Mouse (Mus musculus): ENCODE data around the gene Ripor2.

The Ripor2 gene

GRCm38 (mm10) chr13:24617076-24617798, 35.2 kb downstream of the Ripor2 start:
- DNase-seq (ENCODE audit: extremely low read depth, low read depth): no peak

GRCm38 (mm10) chr13:24617799-24618130, 35.8 kb downstream of the Ripor2 start:
- DNase-seq (ENCODE audit: extremely low read depth, low read depth): no peak

GRCm38 (mm10) chr13:24619711-24620110, 37.7 kb downstream of the Ripor2 start:
- DNase-seq (ENCODE audit: extremely low read depth, low read depth): no peak

GRCm38 (mm10) chr13:24620439-24620838, 38.5 kb downstream of the Ripor2 start:
- DNase-seq (ENCODE audit: extremely low read depth, low read depth): no peak

- no peak for DNase-seq (ENCODE audit: extremely low read depth, low read depth)
Measured at GRCm38 (mm10) chr13:24623631-24624030, 41.6 kb downstream of the Ripor2 start.

GRCm38 (mm10) chr13:24625071-24625470, 43.1 kb downstream of the Ripor2 start:
- no peak for DNase-seq (ENCODE audit: extremely low read depth, low read depth)

GRCm38 (mm10) chr13:24626698-24627436, 44.9 kb downstream of the Ripor2 start:
- DNase-seq (ENCODE audit: extremely low read depth, low read depth): no peak

GRCm38 (mm10) chr13:24628192-24628591, 46.2 kb downstream of the Ripor2 start:
- DNase-seq (ENCODE audit: extremely low read depth, low read depth): no peak

- DNase-seq (ENCODE audit: extremely low read depth, low read depth): no peak
Measured at GRCm38 (mm10) chr13:24629073-24629621, 47.2 kb downstream of the Ripor2 start.

- peak; percentile 19 for DNase-seq (ENCODE audit: extremely low read depth, low read depth)
Measured at GRCm38 (mm10) chr13:24630364-24630763, 48.4 kb downstream of the Ripor2 start.

GRCm38 (mm10) chr13:24632988-24633577, 51.1 kb downstream of the Ripor2 start:
- DNase-seq (ENCODE audit: extremely low read depth, low read depth): no peak

- no peak for DNase-seq (ENCODE audit: extremely low read depth, low read depth)
Measured at GRCm38 (mm10) chr13:24634346-24635120, 52.5 kb downstream of the Ripor2 start.

- DNase-seq (ENCODE audit: extremely low read depth, low read depth): no peak
Measured at GRCm38 (mm10) chr13:24638371-24639214, 56.6 kb downstream of the Ripor2 start.

GRCm38 (mm10) chr13:24639215-24640165, 57.5 kb downstream of the Ripor2 start:
- DNase-seq (ENCODE audit: extremely low read depth, low read depth): no peak

GRCm38 (mm10) chr13:24640166-24640560, 58.2 kb downstream of the Ripor2 start:
- no peak for DNase-seq (ENCODE audit: extremely low read depth, low read depth)

- DNase-seq (ENCODE audit: extremely low read depth, low read depth): no peak
Measured at GRCm38 (mm10) chr13:24640836-24641385, 58.9 kb downstream of the Ripor2 start.

GRCm38 (mm10) chr13:24641491-24642430, 59.8 kb downstream of the Ripor2 start:
- DNase-seq (ENCODE audit: extremely low read depth, low read depth): no peak

GRCm38 (mm10) chr13:24645146-24645545, 63.2 kb downstream of the Ripor2 start:
- no peak for DNase-seq (ENCODE audit: extremely low read depth, low read depth)
